ENCODE assay signal across 23 mouse cellular contexts in genomic region chr15:59737247-59737646, GRCm38 (mm10).
DNase-seq lines count a peak whose midpoint lies in the region; ATAC-seq and TF ChIP-seq lines count a peak whose summit lies in the region.
"Had no signal": no experiment of that assay in that cellular context is flagged by ENCODE, and none has a peak within 500 bp of the region (broad histone marks: within the 10 kb centered on the region; RNA-seq: fewer than 3 reads in every experiment).

No protein-coding gene starts in this region.

- dilution Hi-C loops in CH12.LX (cut with MboI; ENCODE audit: extremely low pct_ligation_motif_present, extremely low pct_unique_long_range_greater_than_20kb, low sequenced_read_pairs) = no loop called here

- peak; percentile 92 for TF ChIP-seq EP300 in CH12.LX (IDR thresholded peaks at IDR 0.05; ENCODE audit: low read length)

- H3K36me3 ChIP-seq in CH12.LX (replicated peaks in 1 of 2; ENCODE audit: control insufficient read depth in 1 of 2, insufficient read depth in 1 of 2, low read length in 1 of 2) = no peaks in the 10 kb centered on the region
- no peaks in the 10 kb centered on the region for H3K36me3 ChIP-seq in hindbrain, embryonic 12.5 days
- no peaks in the 10 kb centered on the region for H3K36me3 ChIP-seq in hindbrain, embryonic 13.5 days
- H3K36me3 ChIP-seq: embryonic facial prominence, embryonic 15.5 days; forebrain, embryonic 10.5 days; G1E; heart, embryonic 10.5 days had no signal

- no peak overlapping the region for H3K4me3 ChIP-seq in CH12.LX (replicated peaks in 1 of 3; ENCODE audit: low read depth in 2 of 3, low read length in 2 of 3, poor library complexity in 1 of 3)
- H3K4me3 ChIP-seq in hindbrain, embryonic 12.5 days = no peak overlapping the region
- H3K4me3 ChIP-seq in hindbrain, embryonic 13.5 days = no peak overlapping the region
- H3K4me3 ChIP-seq: embryonic facial prominence, embryonic 15.5 days; erythroblast, embryonic 14.5 days; forebrain, embryonic 10.5 days; gastrocnemius, adult 2 months; heart, embryonic 10.5 days had no signal

- no peak for TF ChIP-seq CTCF in CH12.LX (conservative IDR thresholded peaks at IDR 0.05 in 1 of 2, IDR thresholded peaks at IDR 0.05 in 1 of 2; ENCODE audit: low read depth in 2 of 2, low read length in 2 of 2)

- in situ Hi-C loops in CH12.LX (cut with MboI; ENCODE audit: low pct_ligation_motif_present, low pct_unique_long_range_greater_than_20kb, low sequenced_read_pairs) = no loop called here

- H3K9me3 ChIP-seq in CH12.LX (replicated peaks; ENCODE audit: low read length) = peaks cover 6% of the 10 kb centered on the region
- no peaks in the 10 kb centered on the region for H3K9me3 ChIP-seq in hindbrain, embryonic 12.5 days (replicated peaks)
- no peaks in the 10 kb centered on the region for H3K9me3 ChIP-seq in hindbrain, embryonic 13.5 days
- H3K9me3 ChIP-seq: embryonic facial prominence, embryonic 15.5 days; forebrain, embryonic 10.5 days; G1E; heart, embryonic 10.5 days had no signal

- H3K79me2 ChIP-seq in CH12.LX (replicated peaks; ENCODE audit: control insufficient read depth, extremely low read depth, insufficient read depth, poor library complexity, severe bottlenecking) = no peaks in the 10 kb centered on the region

- no peak for TF ChIP-seq RAD21 in CH12.LX (IDR thresholded peaks at IDR 0.05; ENCODE audit: low read depth, low read length)

- WGBS in hindbrain, embryonic 12.5 days = 87% methylated on average over 4 of the region's 4 CpGs
- WGBS in hindbrain, embryonic 13.5 days = 90% methylated on average over 4 of the region's 4 CpGs

- TF ChIP-seq POLR2A in CH12.LX (IDR thresholded peaks at IDR 0.05; ENCODE audit: low read depth, low read length) = no peak

- DNase-seq in kidney, adult 9 months = peak; percentile 18
- DNase-seq in kidney, postnatal 4 days = no peak
- peak; percentile 55 for DNase-seq in CH12.LX (ENCODE audit: extremely low read depth)
- DNase-seq: cerebellum, adult 11 months; cerebellum, adult 8-10 months; cerebellum, postnatal 14 days; embryo, embryonic 11 days; gastrocnemius, adult 2 months; gastrocnemius, postnatal 36 days; heart, adult 18-20 months; heart, postnatal 10 days; heart, postnatal 4 days; kidney, adult 11 months had no signal

- 0 out of 2 replicates have a peak overlapping the region, but pooled peaks have one; percentile 1 for H3K4me2 ChIP-seq in CH12.LX (ENCODE audit: insufficient read depth, low read depth, poor library complexity, severe bottlenecking)
- H3K4me2 ChIP-seq in hindbrain, embryonic 12.5 days (replicated peaks) = no peak overlapping the region
- no peak overlapping the region for H3K4me2 ChIP-seq in hindbrain, embryonic 13.5 days
- H3K4me2 ChIP-seq: embryonic facial prominence, embryonic 15.5 days; hindbrain, embryonic 14.5 days had no signal

- peak; percentile 24 for ATAC-seq in inflammation-experienced regulatory T-cells, adult 6 months
- no peak for ATAC-seq in hindbrain, embryonic 12.5 days (ENCODE audit: low FRiP score)
- ATAC-seq in hindbrain, embryonic 13.5 days (ENCODE audit: low FRiP score) = no peak
- ATAC-seq: forebrain, embryonic 14.5 days had no signal

- no peak overlapping the region for H3K9ac ChIP-seq in CH12.LX (ENCODE audit: insufficient read depth, low read depth)
- H3K9ac ChIP-seq in hindbrain, embryonic 12.5 days = no peak overlapping the region
- H3K9ac ChIP-seq in hindbrain, embryonic 13.5 days = no peak overlapping the region
- H3K9ac ChIP-seq: embryonic facial prominence, embryonic 15.5 days; hindbrain, embryonic 14.5 days had no signal

- no peaks in the 10 kb centered on the region for H3K27me3 ChIP-seq in CH12.LX (replicated peaks)
- no peaks in the 10 kb centered on the region for H3K27me3 ChIP-seq in hindbrain, embryonic 12.5 days
- H3K27me3 ChIP-seq in hindbrain, embryonic 13.5 days = no peaks in the 10 kb centered on the region
- H3K27me3 ChIP-seq: embryonic facial prominence, embryonic 15.5 days had no signal

- H3K4me1 ChIP-seq in CH12.LX (ENCODE audit: control insufficient read depth in 1 of 2, insufficient read depth in 2 of 2) = peaks cover 19 to 40% of the 10 kb centered on the region in 2 experiments
- H3K4me1 ChIP-seq in hindbrain, embryonic 12.5 days = no peaks in the 10 kb centered on the region
- no peaks in the 10 kb centered on the region for H3K4me1 ChIP-seq in hindbrain, embryonic 13.5 days (replicated peaks)
- H3K4me1 ChIP-seq: embryonic facial prominence, embryonic 15.5 days; heart, embryonic 10.5 days had no signal

- H3K27ac ChIP-seq in CH12.LX (ENCODE audit: insufficient read depth, low read depth) = no peak overlapping the region
- no peak overlapping the region for H3K27ac ChIP-seq in hindbrain, embryonic 12.5 days
- no peak overlapping the region for H3K27ac ChIP-seq in hindbrain, embryonic 13.5 days
- H3K27ac ChIP-seq: embryonic facial prominence, embryonic 15.5 days; forebrain, embryonic 10.5 days; gastrocnemius, adult 2 months; heart, embryonic 10.5 days; hindbrain, embryonic 14.5 days had no signal

TF ChIP-seq in CH12.LX, 34 proteins besides CTCF, POLR2A, EP300 and RAD21:
- TF ChIP-seq JUN (IDR thresholded peaks at IDR 0.05; ENCODE audit: insufficient read depth, low read depth, low read length) (0 out of 2 replicates have a peak, but pooled peaks have one; percentile 35), SMC3 (IDR thresholded peaks at IDR 0.05; ENCODE audit: low read depth, low read length) (no peak), RCOR1 (conservative IDR thresholded peaks at IDR 0.05; ENCODE audit: low read depth, low read length) (peak; percentile 71; the same call in 1 of the 2 replicates), HCFC1 (IDR thresholded peaks at IDR 0.05; ENCODE audit: low read depth, low read length) (no peak), MAZ (IDR thresholded peaks at IDR 0.05; ENCODE audit: low read depth, low read length) (no peak), IRF4 (IDR thresholded peaks at IDR 0.05; ENCODE audit: low read depth, low read length) (peak; percentile 49; the same call in 1 of the 2 replicates), MAFK (IDR thresholded peaks at IDR 0.05; ENCODE audit: insufficient replicate concordance, low read length) (0 out of 2 replicates have a peak, but pooled peaks have one; percentile 32), CHD2 (IDR thresholded peaks at IDR 0.05; ENCODE audit: low read length) (peak; percentile 28; the same call in 1 of the 2 replicates), BHLHE40 (IDR thresholded peaks at IDR 0.05; ENCODE audit: low read depth, low read length) (peak; percentile 83), MYC (IDR thresholded peaks at IDR 0.05; ENCODE audit: low read depth, low read length) (peak; percentile 37; the same call in 1 of the 2 replicates), JUND (conservative IDR thresholded peaks at IDR 0.05; ENCODE audit: low read depth, low read length) (peak; percentile 60; the same call in 1 of the 2 replicates), TCF12 (IDR thresholded peaks at IDR 0.05; ENCODE audit: low read depth, low read length) (0 out of 2 replicates have a peak, but pooled peaks have one; percentile 20), MAX (IDR thresholded peaks at IDR 0.05; ENCODE audit: low read length) (peak; percentile 45), USF1 (IDR thresholded peaks at IDR 0.05; ENCODE audit: low read depth, low read length) (no peak), MXI1 (IDR thresholded peaks at IDR 0.05; ENCODE audit: low read depth, low read length) (peak; percentile 24; the same call in 1 of the 2 replicates), ETS1 (conservative IDR thresholded peaks at IDR 0.05; ENCODE audit: low read depth, low read length) (peak; percentile 69)

Comparison
In these comparisons a context has a peak if more than half of its experiments do, and no peak if none do; other contexts are left out.
1. DNase-seq: peak in kidney, adult 9 months (single experiment) and CH12.LX (single experiment); none in kidney, postnatal 4 days (0 of 2).